Mouse (Mus musculus) frontal cortex, adult (tissue): ENCODE measurements around the gene Atf4.

Experiments used
- ATAC-seq: cut with Nextera tagmentation; 2 replicates; pipeline ENCODE4 v1.9.2; 2017; ENCODE audit warnings: mild to moderate bottlenecking, moderate library complexity, mixed read lengths; ENCODE audit not compliant: low TSS enrichment

Gene Atf4

DNA sequence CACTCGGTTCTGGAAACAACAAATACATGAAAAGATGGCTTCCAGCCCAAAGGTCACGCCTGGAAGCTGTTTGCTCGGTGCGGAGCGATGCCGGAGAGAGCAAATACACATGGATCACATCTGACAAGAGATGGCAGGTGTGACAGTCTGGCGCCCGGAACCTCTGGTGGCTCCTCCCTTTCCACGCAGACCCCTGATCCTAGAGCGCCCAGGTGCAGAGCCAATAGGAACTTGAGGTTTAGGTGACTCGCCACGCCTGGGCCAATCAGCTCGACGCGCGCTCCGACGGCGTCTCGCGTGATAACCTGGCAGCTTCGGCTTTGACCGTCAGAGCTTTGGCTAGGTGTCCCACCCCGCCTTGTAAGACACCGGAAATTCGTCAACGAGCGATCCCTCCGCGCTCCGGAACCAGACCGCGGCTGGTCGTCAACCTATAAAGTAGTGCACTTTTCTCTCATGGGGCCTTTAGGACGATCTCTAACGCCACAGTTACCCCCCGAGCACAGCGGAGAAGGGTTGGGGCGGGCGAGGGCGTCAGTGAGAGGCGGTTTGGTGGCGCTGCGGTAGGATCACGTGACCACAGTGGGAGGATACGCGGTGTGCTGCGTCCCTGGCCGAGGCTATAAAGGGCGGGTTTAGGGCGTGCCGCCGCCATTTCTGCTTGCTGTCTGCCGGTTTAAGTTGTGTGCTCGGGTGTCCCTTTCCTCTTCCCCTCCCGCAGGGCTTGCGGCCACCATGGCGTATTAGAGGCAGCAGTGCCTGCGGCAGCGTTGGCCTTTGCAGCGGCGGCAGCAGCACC lies at the start of gene Atf4:
Gene Atf4, plus strand, starts transcription at position 338 of the 799 bp plus-strand sequence.
- ATAC-seq: peak; percentile 90

DNA sequence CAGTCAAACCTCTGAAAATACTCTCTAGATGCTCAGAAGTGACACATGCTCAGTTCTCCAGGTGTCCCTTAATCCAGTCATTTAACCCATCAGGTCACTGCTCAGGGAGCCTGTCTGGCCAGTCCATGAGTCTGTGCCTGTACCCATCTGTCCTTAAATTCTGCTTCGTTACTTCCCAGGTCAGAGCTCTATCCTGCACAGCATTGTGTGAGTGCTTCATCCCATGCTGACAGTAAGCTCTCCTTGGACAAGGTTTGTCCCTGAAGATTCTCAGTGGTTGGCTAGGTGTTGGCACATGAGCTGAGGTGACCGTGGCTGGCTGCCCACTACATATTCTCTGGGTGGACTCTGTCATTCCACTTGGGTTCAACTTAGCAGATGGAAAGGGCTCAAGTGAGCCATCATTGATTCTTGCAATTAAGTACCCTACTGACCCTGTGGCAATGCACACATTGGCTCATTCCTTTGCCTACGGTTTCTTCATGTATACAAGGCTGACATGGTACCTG lies 48.9 kb upstream of the Atf4 start:
- no peak for ATAC-seq

DNA sequence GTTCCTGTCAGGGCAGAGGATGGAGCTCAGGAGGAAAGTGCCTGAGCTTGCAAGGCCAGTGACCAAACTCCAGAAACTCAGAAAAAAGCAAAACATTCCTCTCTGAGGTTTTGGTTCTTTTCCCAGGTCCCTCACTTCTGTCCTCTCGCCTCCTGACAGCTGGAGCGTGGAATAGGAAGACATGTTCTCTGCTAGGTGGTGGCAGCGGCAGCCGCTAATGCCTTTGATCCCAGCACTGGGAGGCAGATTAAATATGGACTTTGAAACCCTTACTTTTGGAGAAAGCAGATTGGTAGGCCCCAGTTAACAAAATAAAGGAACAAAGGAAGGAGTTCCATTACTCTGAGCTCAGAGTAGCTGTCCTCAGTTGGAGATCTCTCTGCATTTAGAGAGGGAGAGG lies 46.5 kb upstream of the Atf4 start:
- no peak for ATAC-seq

DNA sequence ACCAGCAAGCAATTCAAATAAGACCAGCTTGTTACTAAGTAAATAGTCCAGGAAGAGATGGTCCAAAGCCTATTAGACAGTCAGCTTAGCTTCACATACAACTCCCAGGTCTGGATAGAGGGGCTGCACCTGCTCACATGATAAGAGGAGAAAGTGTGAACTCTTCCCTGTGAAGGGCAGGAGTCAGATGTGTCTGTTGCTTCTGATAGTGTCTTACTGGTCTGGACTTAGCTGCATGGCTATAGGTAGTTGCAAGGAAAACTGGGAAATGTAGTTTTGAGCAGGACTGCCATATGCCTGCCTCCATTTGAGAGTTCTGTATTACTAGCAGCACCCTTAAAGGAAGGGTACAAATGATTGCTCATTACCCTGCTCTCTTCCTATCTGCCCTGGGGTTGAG lies 41.3 kb upstream of the Atf4 start:
- ATAC-seq: no peak

DNA sequence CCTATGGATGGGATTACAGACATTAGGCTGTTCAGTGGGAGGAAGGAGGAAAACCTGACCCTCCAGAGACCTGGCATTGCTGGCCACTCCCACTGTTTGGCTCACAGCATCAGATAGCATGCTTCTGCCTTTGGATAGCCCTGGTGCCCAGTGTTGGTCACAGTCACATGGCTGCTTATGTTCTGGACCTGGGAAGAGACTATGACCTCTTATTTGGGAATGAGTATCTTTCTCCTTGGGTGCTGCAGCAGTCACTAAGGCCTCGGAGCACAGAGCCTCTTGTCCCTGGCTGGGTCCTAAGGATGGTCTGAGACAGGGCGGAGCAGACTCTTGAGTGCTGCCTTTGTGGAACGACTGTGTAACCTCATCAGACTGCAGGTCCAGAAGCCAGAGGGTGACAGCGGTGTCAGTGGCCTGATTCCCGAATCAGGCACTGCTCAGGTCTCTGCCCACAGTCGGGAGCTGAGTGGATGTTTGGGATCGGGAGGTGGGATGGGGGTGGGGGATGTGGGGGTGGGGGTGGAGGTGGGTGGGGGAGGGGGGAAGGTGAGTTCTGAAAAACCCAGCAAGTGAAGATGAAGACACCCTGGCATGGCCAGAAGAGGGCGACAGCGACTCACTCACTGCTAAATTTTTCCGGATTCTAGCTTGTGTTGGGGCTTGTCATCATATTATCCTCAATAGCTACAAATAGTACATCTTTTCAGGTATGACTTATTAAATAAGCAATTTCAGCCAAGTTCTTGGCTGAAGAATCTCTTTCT lies 39.1 kb upstream of the Atf4 start:
- ATAC-seq: no peak

DNA sequence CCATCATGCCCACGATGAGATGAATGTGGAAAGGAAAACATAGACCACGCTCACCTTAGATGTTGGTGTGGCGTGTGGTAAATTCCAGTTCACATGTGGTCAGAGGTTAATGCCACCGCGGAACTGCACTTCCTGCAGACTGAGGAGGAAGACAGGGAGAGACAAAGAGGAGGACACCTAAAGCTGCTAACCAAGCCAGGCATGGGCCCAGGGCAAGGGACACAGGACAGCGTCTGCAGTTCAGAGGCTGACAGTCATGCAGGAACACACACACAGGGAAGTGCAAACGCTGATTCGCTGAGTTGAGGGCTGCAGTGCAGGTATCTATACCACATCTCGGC lies 38.5 kb upstream of the Atf4 start:
- no peak for ATAC-seq

DNA sequence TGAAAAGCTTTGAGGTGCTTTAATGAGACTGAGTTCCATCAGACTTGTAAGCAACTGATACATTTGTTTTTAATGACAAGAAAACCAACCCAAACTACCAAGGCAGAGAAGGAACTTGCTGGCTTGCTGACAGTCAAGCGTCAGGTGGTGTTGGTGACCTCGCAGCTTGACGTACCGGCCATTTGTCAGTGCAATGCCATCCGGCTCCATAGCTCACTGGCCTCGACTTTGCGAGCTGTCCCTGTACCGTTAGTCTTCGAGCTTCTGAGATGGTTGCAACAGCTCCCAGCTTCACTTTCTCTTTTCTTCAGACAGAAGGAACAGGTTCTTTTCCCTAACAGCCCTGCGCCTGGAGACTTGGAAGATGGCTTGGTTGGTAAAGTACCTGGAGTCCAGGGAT lies 37.5 kb upstream of the Atf4 start:
- no peak for ATAC-seq

DNA sequence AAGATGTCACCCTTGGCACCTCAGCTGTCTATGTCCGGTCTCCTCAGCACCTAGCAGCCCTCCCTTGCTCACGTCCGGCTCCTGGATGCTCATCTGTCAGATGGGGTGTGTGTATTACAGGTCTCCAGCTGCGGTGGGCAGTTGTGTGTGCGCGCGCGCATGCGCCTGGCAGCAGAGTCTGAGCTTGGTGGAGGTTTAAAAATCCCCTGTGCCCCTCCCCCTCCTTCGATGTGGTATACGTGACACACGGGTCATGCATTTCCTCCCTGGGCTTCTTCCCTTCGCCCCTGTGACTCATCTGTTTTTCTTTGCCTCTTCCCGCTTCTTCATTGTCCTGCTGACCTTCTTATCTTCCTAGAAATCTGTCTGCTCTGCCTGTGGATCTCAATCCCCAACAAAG lies 35.8 kb upstream of the Atf4 start:
- no peak for ATAC-seq

DNA sequence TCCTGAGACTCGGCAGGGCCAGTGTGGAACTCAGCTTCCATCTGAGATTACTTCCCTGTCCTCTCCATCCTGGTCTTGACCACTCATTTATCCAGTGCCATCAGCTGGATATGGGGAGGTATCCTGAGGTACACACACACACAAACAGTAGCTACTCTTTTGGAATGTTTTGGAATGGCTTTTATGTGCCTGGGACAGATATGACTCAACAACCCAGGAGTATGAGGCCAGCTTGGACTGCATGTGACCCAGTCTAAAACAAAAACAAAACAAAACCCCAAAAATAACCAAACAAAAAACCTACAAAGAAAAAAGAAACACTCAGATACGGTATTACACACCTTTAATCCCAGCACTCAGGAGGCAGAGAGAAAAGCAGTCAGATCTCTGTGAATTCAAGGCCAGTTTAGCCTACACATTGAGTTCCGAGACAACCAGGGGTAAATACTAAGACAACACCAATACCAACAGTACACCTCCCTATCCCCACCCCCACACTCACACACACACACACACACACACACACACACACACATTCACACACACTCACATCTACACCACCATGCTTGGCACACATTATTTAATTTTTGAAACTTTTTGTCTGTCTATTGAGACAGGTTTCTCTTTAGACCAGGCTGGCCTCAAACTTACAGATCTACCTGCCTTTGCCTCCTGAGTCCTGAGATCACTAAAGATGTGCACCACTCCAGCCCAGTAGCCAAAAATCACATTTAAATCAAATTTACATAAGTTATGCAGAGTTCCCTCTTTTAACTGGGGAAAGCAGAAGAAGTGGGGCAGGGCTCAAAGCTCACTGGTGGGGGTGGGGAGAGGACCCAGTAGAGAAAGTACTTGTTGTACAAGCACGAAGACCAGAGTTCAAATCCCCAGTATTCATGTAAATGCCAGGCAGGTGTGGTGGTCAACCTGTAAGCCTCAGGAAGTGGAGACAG lies 35.0 kb upstream of the Atf4 start:
- no peak for ATAC-seq

DNA sequence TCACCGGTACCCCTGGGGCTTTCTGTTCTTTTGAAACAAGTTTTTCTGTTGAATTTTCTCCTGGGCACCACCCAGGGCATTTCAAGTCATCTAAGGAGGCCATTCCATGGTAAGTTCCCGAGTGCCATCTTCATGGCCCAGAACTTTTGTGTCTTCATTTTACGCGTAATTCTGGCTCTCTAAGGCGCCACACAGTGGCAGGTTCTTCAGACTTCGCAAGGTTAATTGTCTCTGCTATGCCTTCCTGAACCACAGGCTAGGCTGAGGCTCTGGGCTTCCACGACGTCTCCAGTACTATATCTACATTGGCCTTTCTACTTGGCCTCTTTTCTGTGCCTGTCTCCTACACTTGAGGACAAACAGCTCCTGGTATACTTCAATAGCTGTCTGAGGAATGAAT lies 34.0 kb upstream of the Atf4 start:
- no peak for ATAC-seq

DNA sequence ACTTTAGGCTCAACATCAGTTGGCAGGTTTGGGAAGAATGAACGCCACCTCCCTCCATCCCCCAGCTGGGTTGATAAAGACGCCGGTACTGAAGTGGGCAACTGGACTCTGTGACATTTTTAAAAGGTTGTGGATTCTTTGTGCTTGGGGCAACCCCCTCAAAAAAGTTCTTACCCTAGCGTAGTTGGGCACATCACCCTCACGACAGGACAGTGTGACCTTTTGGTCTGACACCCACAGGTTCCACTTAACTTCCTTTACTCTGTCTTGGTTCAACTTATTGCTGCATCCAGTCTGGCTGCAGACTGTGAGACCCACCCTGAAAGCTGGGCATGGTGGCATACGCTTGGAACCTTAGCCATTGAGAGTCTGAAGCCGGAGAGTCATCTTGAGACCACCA lies 31.2 kb upstream of the Atf4 start:
- ATAC-seq: no peak

DNA sequence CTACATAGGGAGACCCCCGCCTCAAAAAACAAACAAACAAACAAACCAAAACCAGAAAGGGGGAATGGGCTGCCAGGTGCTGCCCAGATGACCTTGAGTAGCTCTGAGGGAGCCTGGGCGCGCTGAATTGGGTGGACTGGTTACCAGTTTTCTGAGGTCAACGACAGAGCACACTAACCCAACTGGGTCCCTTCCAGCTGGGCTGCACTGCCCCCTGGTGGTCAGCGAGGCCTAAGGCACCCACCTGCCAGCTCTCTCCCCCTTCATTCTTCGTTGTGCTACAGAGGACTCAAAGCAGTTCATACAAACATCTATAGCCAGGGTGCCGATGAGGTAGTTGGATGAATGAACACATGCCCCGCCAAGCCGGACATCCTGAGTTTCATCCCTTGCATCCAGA lies 29.8 kb upstream of the Atf4 start:
- peak; percentile 27; the same call in 1 of the 2 replicates for ATAC-seq

DNA sequence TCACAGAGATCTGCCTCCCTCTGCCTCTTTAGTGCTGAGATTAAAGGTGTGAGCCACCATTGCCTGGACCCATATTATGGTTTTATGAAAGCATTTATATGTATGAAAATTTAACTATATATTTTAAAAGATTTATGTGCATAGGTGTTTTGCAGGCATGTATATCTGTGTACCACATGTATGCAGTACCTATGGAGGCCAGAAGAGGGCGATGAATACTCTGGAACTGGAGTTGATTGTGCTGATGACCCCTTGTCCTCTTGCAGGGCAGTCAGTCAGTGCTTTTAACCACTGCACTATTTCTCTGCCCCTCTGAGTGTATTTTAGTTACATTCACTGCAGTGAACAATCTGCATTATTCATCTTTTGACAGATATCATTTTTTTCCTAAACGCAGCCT lies 29.2 kb upstream of the Atf4 start:
- ATAC-seq: no peak

DNA sequence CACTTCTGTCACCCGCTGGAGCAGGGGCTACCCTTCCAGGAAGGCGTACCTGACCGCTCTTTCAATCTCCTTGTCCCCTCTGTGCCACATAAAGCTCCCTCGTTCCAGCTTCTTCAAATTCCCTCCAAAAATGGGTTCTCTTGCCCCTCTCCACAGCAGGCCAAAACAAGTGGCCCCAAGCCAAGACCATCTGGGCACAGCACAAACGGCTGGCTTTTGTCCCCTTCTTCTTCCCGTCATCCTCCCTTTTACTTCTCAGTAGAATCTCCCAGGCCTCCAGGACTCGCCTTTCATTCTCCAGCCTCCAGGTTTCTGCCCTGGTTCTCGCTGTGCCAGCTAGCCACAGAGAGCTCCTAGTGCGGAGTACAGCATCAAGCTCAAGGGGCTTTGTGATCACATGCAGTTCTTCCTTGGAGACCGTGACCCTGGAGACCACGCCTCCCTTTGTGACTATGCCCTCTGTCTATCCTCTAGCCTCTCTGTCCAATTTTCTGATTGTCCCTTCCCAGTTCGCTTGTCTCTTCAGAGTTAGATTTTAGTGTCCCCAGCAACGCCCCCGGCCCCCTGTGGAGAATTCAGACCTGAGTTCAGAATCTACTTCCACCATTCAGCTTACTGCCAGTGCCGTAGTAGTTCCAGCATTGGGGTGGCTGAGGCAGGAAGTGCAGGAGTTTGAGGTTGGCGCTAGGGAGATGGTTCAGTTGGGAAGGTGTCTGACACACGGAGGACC lies 26.7 kb upstream of the Atf4 start:
- no peak for ATAC-seq

DNA sequence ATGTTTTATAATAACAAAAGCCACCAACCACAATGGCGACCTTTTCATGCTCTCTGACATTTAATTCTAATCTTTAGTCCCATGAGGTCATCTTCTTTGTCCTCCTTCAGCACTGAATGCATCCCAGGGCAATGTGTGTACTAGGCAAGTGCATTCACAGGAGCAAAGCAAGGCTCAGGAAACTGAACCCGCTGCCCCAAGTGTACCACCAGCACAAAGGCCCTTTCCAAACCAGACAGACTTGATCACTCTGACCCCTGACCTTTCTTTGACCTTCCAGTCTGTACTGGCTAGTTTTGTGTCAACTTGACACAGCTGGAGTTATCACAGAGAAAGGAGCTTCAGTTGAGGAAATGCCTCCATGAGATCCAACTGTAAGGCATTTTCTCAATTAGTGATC lies 22.7 kb upstream of the Atf4 start:
- ATAC-seq: no peak

DNA sequence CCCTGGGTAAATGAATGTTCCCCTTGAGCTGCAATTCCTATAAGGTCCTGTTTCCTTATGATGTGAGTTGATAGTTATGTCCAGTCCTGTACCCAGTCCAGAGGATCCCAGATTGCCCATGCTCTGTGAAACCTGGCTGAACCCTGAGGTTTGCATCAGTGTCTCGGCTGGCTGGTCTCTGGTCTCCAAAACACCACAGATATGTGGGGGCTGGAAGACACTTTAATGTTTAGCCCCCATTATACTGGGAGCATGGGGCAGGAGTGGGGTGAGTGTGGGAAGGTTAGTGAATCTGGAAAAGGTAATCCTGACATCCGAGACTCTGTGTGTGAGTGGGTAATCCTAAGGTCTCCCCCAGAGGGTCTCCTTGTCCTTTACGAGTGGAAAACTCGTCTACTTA lies 21.9 kb upstream of the Atf4 start:
- ATAC-seq: no peak

DNA sequence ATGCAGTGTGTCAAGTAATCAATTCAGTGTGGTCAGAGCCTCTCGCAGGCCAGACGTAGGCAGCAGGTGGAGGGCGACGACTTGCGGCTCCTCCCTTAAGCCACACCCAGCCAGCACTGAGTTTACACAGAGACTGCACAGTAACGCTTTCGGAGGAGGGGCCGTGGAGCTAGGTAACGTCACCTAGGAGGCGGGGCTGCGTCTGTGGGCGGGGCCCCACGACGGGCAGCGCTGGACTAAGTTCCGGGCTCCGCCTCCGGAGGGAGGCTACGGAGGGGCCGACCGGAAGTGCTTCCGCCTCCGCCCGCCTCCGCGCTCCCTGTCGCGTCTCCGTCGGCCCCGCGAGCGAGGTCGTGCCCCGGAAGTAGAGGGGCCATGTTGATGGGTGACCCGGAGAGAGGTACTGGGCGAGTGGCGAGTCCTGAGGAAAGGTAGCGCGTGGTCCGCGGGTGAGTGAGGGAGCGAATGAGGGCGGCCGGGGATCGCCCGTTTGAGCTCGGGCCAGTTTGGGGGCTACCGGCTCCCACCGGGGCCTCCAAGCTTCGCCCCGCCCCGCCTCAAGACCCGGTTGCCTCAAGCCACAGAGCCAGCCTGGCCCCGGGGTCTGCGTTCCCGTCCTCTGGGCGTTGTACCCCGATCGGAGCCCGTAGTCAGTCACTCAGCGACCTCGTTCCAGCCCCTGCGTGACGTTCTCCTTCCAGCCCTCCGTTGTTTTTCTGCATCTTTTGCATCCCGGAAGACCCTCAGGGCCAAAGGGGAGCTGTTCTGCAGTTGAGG lies 21.1 kb upstream of the Atf4 start, which contains the start of gene Mief1:
Gene Mief1, plus strand, starts transcription at position 286 of the 777 bp plus-strand sequence.
- peak; percentile 94 for ATAC-seq

DNA sequence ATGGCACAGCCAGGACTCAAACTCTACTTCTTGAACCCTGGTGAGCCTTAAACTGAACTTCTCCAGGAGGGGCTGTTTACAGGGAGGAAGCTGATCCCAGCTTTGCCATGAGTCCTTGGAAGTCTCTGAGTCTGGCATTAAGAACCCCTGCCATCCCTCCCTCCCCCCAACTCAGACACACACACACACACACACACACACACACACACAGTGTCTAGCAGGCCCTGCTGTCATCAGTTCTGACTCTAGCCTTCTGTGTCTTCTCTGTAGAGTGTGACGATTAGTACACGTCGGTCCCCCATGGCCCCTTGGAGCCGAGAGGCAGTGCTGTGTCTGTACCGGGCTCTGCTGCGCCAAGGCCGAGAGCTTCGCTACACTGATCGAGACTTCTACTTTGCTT lies 19.4 kb upstream of the Atf4 start, which contains the start of gene AC140267.1:
Gene AC140267.1, plus strand, starts transcription at position 301 of the 400 bp plus-strand sequence.
- ATAC-seq: no peak

DNA sequence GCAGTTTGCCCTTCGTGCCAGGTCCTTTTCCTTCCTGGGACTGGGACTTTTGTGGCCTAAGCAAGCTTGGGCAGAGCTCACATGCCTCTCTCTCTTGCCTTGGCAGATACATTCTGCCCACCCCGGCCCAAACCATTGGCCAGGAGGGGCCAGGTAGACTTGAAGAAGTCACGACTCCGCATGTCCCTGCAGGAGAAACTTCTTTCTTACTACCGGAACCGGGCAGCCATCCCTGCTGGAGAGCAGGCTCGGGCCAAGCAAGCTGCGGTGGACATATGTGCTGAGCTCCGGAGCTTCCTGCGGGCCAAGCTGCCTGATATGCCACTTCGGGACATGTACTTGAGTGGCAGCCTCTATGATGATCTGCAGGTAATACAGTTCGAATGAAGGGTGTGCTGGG lies 6.8 kb upstream of the Atf4 start:
- no peak for ATAC-seq

DNA sequence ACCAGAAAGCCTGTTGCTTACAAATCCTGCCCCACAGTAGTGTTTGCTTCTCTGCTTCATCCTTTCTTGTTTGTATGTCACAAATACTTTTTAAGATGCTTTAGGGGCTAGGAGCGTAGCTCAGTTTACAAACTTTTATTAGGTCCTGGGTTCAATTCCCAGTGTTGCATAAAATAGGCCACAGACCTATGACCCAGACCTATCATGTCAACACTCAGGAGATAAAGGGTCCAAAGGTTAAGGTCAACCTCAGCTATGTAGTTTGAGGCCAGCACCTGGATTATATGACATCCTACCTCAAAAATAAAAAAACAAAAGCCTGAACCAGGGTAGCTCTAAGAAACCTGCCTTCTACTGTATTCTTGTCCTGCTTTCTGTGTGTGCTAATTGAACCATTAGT lies 6.4 kb upstream of the Atf4 start:
- no peak for ATAC-seq
